Mouse (Mus musculus) liver, embryonic 13.5 days (tissue): ENCODE data around the gene Ctc1. TPM values are rescaled to one million over a fixed set of nuclear protein-coding genes. Genes with fewer than 3 reads are reported as not detected.
A peak's percentile ranks its signal among the peaks of the same experiment; 100 is the strongest.
"Not testable (repeated sequence)": the region's sequence is repeated elsewhere in the genome, so short reads cannot be mapped to it uniquely, and the experiment has no call there.

ENCODE experiments used
- ATAC-seq: fragments of 200-750 bp; cut with Nextera tagmentation; 2 replicates; pipeline ENCODE4 v1.8.0; 2017; ENCODE audit warnings: low read depth, mild to moderate bottlenecking, moderate number of reproducible peaks, moderate library complexity
- DNase-seq: peaks from one replicate; pipeline ENCODE4 v3.0.0; 2022
- H3K27ac ChIP-seq: fragments of 300-500 bp; sonication (generic); 2 replicates; pipeline ENCODE4 v1.5.1; 2015; ENCODE audit warnings: moderate library complexity, mild to moderate bottlenecking, inconsistent platforms
- H3K27me3 ChIP-seq: fragments of 300-500 bp; sonication (generic); 2 replicates; pipeline ENCODE4 v1.6.1; 2015; ENCODE audit warnings: mild to moderate bottlenecking, inconsistent platforms
- H3K36me3 ChIP-seq: fragments of 300-500 bp; sonication (generic); 2 replicates; pipeline ENCODE4 v1.6.1; 2015; ENCODE audit warnings: mild to moderate bottlenecking, inconsistent platforms
- H3K4me1 ChIP-seq: fragments of 300-500 bp; sonication (generic); replicated peaks from 2 replicates; pipeline ENCODE4 v1.6.1; 2015; ENCODE audit warnings: inconsistent platforms
- H3K4me2 ChIP-seq: fragments of 300-500 bp; sonication (generic); 2 replicates; pipeline ENCODE4 v1.6.1; 2015; ENCODE audit warnings: inconsistent platforms, mild to moderate bottlenecking, moderate library complexity
- H3K4me3 ChIP-seq: fragments of 300-500 bp; sonication (generic); replicated peaks from 2 replicates; pipeline ENCODE4 v1.5.1; 2015; ENCODE audit warnings: mild to moderate bottlenecking, inconsistent platforms
- H3K9ac ChIP-seq: fragments of 300-500 bp; sonication (generic); 2 replicates; pipeline ENCODE4 v1.6.1; 2015; ENCODE audit warnings: mild to moderate bottlenecking, inconsistent platforms
- H3K9me3 ChIP-seq: fragments of 300-500 bp; sonication (generic); replicated peaks from 2 replicates; pipeline ENCODE4 v1.6.1; 2016; ENCODE audit warnings: inconsistent platforms
- WGBS: fragments of 180-500 bp; shearing (Covaris S2); methylation state at CpG from one replicate; pipeline ENCODE4 v1.1.7; 2015; ENCODE audit not compliant: insufficient replicate concordance; 5-methylcytosine and 5-hydroxymethylcytosine counted together
- polyA plus RNA-seq: library from polyadenylated mRNA; unstranded; fragments of >200 nt; fragmentation: Nextera tagmentation; extraction: Ambion mirVana; gene quantifications from 2 replicates; pipeline ENCODE4 v1.2.1, GENCODE M21; 2015

The Ctc1 gene
- polyA plus RNA-seq, 1 experiment from 2014 or later: 16.9 TPM

DNA sequence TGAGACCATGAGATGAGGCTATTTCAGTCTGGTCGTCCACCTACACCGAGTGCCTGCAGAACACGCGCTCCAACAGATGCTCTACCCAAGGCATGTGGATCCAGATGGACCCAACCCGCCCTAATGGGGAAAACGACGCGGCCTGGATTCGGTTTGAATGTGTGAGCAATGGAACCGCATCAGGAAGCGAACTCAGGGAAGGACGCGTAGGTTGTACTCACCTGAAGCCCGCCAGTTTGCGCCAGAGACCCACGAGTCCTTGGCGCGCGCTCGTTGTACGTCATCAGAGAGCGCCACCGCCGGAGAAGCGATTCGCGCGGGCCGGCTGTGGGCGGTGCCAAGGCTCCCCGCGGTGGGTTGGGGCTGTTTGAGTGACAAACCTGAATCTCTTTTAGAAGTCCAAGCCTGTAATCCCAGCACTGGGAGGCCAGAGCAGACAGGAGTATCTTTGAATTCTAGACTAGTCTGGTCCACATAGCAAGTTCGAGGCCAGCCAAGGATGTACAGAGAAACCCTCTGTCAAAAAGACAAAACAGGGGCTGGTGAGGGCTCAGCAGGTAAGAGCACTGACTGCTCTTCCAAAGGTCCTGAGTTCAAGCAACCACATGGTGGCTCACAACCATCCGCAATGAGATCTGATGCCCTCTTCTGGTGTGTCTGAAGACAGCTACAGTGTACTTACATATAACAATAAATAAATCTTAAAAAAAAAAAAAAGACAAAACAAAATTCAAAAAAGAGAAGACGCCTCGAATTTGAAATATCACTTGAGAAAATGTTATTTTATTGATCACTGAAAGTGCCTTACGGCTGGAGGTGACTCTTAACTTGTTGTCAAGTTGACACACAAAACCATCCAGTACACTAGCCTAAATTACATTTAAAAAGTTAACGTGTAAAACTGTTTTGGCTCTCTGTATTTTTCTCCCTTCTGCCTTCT lies 7.3 kb upstream of the Ctc1 start, which contains the start of gene Pfas:
TSS of gene Pfas (minus strand) at position 279 of the 940 bp plus-strand sequence.
- H3K27ac ChIP-seq: peak within 1 kb of the TSS; percentile 89
- peak within 1 kb of the TSS; percentile 86 for H3K4me2 ChIP-seq
- no peaks in the 10 kb centered on the region for H3K27me3 ChIP-seq
- peaks cover 62% of the 10 kb centered on the region for H3K4me1 ChIP-seq
- no peaks in the 10 kb centered on the region for H3K9me3 ChIP-seq
- H3K36me3 ChIP-seq: peaks cover 3% of the 10 kb centered on the region; the same call in 1 of the 2 replicates
- H3K9ac ChIP-seq: peak within 1 kb of the TSS; percentile 85
- H3K4me3 ChIP-seq: peak within 1 kb of the TSS; percentile 86
- 8% methylated on average over 38 of the region's 38 CpGs for WGBS
- ATAC-seq (peak; percentile 77), DNase-seq (peak; percentile 91)

DNA sequence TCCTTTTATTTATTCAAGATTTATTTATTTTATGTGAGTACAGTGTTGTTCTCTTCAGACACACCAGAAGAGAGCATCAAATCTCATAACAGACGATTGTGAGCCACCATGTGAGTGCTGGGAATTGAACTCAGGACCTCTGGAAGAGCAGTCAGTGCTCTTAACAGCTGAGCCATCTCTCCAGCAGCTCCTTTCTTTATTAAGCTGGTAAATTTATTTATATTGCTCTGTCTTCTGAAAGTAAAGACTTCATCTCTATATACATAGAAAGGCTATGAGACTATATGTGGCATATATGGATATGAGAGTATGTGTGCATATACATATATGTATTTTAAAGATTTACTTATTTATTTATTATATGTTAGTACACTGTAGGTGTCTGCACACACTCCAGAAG lies 6.2 kb upstream of the Ctc1 start:
- no peak for ATAC-seq
- peaks cover 67% of the 10 kb centered on the region for H3K4me1 ChIP-seq
- 77% methylated on average over 1 of the region's 1 CpGs for WGBS

DNA sequence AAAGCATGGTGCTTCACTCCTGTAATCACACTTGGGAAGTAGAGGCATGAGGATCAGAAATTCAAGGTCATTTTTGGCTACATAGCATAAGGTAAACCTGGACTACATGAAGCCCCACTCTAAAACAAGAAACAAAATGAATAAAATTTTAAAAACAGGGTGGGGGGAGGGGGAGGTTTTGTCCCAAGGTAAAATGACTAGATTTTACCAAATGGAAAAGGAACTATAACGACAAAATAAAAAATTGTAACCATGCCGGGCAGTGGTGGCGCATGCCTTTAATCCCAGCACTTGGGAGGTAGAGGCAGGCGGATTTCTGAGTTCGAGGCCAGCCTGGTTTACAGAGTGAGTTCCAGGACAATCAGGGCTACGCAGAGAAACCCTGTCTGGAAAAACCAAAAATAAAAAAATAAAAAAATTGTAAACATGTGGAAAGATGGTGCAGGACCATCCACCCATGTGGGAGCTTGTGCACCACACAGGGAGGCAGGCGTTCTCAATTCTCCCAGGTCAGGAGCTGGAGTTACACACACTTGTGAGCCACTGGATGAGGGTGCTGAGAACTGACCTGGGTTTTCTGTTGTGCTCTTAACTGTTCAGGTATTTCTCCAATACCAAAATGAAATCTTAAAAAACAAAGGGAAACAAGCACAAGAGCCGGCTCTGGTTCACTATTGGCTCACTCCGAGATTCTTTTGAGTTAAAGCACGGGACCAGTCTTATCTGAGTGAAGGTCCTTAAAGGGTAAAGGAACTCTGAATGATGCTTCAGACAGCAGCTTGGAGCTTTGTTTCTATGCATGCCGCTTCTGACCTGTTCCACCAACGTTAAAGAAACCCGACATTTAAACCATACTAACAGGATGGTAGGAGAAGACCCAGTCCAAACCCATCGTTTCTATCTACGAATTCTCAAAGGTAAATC lies 5.0 kb upstream of the Ctc1 start:
- Histone ChIP-seq H3K4me1 (peaks cover 66% of the 10 kb centered on the region), H3K27ac (peak overlapping the region; percentile 99), H3K4me3 (peak overlapping the region; percentile 70)

More for the DNA sequence above, 6.2 kb upstream of the Ctc1 start:
- no peaks in the 10 kb centered on the region for H3K9me3 ChIP-seq
- no peak overlapping the region; the same call in 1 of the 2 replicates for H3K27ac ChIP-seq
- no peak overlapping the region for H3K4me2 ChIP-seq
- no peak overlapping the region for H3K9ac ChIP-seq
- H3K27me3 ChIP-seq: no peaks in the 10 kb centered on the region
- no peaks in the 10 kb centered on the region for H3K36me3 ChIP-seq
- H3K4me3 ChIP-seq: no peak overlapping the region
- DNase-seq: no peak

DNA sequence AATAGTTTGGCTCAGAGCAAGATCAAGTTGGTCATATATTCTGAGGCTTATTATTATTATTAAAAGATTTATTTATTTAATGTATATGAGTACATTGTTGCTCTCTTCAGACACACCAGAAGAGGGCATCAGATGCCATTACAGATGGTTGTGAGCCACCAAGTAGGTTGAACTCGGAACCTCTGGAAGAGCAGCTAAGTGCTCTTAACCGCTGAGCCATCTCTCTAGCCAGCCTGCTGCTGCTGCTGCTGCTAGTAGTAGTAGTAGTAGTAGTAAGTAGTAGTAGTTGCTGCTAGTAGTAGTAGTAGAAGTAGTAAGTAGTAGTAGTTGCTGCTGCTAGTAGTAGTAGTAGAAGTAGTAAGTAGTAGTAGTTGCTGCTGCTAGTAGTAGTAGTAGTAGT lies 4.3 kb upstream of the Ctc1 start:
- H3K9me3 ChIP-seq, ATAC-seq, H3K27me3 ChIP-seq, H3K36me3 ChIP-seq: not testable (repeated sequence)
- Histone ChIP-seq H3K9ac (peak overlapping the region; percentile 84), H3K27ac (peak overlapping the region; percentile 99), H3K4me3 (peak overlapping the region; percentile 70), H3K4me1 (peaks cover 58% of the 10 kb centered on the region), H3K4me2 (peak overlapping the region; percentile 84)
- 36% methylated on average over 2 of the region's 2 CpGs for WGBS
- peak; percentile 35 for DNase-seq

More for the DNA sequence above, 5.0 kb upstream of the Ctc1 start:
- Histone ChIP-seq H3K4me2 (peak overlapping the region; percentile 84), H3K36me3 (no peaks in the 10 kb centered on the region), H3K9me3 (no peaks in the 10 kb centered on the region), H3K9ac (peak overlapping the region; percentile 84), H3K27me3 (no peaks in the 10 kb centered on the region)
- ATAC-seq (no peak), DNase-seq (no peak)
- WGBS: 79% methylated on average over 15 of the region's 15 CpGs

DNA sequence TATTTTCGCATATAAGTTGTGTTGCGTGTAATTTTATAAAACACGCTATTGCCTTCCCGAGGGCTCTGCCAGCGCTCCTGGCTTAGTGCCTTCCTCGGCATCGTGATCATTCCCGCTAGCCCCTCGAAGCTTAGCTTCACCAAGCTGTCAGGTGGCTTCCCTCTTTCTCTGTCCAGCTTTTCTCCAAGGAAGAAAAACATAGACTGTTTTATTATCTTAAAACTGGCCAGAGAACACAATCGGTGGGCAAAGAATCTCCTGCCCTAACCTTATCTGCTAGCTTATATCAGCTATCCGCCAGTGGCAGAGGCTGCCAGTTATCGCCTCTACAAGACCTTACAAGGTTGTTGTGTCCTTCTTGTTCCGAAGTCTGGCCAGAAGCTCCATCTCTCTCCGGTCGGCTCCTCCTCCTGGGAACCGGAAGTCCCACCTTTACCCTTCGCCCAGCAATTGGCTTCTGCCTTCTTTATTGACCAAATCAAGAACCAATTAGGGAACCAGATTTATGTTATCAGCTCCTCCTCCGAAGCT lies 3.6 kb upstream of the Ctc1 start:
- peak; percentile 77 for ATAC-seq
- no peaks in the 10 kb centered on the region for H3K9me3 ChIP-seq
- no peaks in the 10 kb centered on the region for H3K27me3 ChIP-seq
- H3K4me2 ChIP-seq: peak overlapping the region; percentile 84
- H3K27ac ChIP-seq: peak overlapping the region; percentile 99
- WGBS: 1% methylated on average over 18 of the region's 18 CpGs
- DNase-seq: peak; percentile 90
- no peaks in the 10 kb centered on the region for H3K36me3 ChIP-seq
- peaks cover 58% of the 10 kb centered on the region for H3K4me1 ChIP-seq
- peak overlapping the region; percentile 70 for H3K4me3 ChIP-seq
- peak overlapping the region; percentile 84 for H3K9ac ChIP-seq

DNA sequence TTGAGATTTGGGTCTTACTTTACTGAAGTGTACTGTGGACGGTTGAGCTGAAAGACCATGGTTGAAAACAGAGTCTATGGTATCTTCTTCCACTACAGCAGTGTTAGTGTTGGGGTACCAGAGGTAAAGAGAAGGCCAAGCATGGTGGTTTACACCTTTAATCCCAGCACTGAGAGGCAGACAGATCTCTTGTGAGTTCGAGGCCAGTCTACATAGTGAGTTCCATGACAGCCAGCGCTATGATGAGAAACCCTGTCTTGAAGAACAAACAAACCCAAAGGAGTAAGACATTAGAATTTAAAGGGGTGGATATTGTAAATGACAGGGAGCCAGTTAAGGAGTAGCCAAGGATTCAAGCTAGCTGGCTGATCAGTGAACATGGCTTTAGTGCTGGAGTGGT lies 1.0 kb downstream of the Ctc1 start:
- Histone ChIP-seq H3K4me3 (peak overlapping the region; percentile 65), H3K4me2 (peak overlapping the region; percentile 77), H3K36me3 (peaks cover 8% of the 10 kb centered on the region), H3K27ac (peak overlapping the region; percentile 93), H3K9ac (peak overlapping the region; percentile 82), H3K27me3 (no peaks in the 10 kb centered on the region), H3K9me3 (no peaks in the 10 kb centered on the region), H3K4me1 (peaks cover 46% of the 10 kb centered on the region)
- DNase-seq (no peak), ATAC-seq (no peak)
- 63% methylated on average over 3 of the region's 3 CpGs for WGBS

DNA sequence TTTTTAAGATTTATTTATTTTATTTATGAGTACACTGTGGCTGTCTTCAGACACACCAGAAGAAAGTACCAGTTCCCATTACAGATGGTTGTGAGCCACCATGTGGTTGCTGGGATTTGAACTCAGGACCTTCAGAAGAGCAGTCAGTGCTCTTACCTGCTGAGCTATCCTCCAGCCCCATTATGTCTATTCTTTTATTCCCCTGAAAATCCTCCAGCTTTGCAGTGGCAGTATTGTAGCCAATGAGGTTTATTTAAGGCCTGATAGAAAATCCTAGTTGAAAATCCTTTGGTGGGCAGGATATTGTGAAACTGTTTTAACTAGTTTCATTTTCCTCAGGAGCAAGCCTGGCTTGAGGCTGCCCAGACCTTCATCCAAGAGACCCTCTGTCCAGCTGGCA lies 5.0 kb downstream of the Ctc1 start:
- no peak overlapping the region for H3K4me2 ChIP-seq
- no peak overlapping the region for H3K9ac ChIP-seq
- H3K36me3 ChIP-seq: peaks cover 46% of the 10 kb centered on the region
- no peak overlapping the region for H3K27ac ChIP-seq
- peaks cover 20% of the 10 kb centered on the region for H3K4me1 ChIP-seq
- DNase-seq (no peak), ATAC-seq (no peak)
- H3K9me3 ChIP-seq: no peaks in the 10 kb centered on the region
- H3K4me3 ChIP-seq: no peak overlapping the region
- H3K27me3 ChIP-seq: no peaks in the 10 kb centered on the region

DNA sequence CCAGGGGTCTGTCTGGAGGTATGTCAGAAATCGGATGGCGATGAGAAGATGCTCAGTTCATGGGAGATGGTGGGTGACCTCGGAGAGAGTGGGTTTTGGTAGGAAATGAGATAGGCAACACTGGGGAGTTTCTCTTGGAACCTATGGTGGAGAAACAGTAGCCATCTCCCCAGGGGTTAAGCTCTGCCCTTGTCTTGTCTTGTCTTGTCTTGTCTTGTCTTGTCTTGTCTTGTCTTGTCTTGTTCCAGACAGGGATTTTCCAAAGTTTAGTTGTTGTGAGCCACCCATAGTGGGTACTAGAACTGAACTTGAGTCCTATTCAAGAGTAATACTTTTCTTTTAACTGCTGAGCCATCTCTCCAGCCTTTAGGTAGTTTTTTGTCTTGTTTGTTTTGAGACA lies 10.9 kb downstream of the Ctc1 start:
- DNase-seq: no peak
- no peak overlapping the region for H3K27ac ChIP-seq

DNA sequence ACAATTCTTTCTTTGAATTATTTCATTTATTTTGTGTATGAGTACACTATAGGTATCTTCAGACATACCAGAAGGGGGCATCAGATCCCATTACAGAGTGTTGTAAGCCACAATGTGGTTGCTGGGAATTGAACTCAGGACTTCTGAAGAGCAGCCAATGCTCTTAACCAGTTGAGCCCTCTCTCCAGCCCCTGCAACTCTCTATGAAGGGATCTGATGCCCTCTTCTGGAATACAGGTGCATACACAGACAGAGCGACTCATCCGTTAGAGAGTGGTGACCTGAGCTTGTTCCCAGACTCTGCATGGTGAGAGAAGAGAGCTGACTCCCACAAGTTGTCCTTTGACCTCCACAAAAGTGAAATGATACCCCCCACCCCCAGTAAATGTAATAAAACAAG lies 13.1 kb downstream of the Ctc1 start:
- 65% methylated on average over 2 of the region's 2 CpGs for WGBS
- DNase-seq: no peak
- peak; percentile 45; the same call in 1 of the 2 replicates for ATAC-seq
- no peak overlapping the region for H3K4me3 ChIP-seq
- no peak overlapping the region for H3K9ac ChIP-seq
- no peak overlapping the region for H3K27ac ChIP-seq
- H3K36me3 ChIP-seq: peaks cover 97% of the 10 kb centered on the region
- H3K27me3 ChIP-seq: no peaks in the 10 kb centered on the region
- no peak overlapping the region for H3K4me2 ChIP-seq
- H3K4me1 ChIP-seq: no peaks in the 10 kb centered on the region
- H3K9me3 ChIP-seq: no peaks in the 10 kb centered on the region

More for the DNA sequence above, 10.9 kb downstream of the Ctc1 start:
- no peak for ATAC-seq
- H3K36me3 ChIP-seq: peaks cover 97% of the 10 kb centered on the region
- H3K9ac ChIP-seq: no peak overlapping the region
- no peak overlapping the region for H3K4me2 ChIP-seq
- no peaks in the 10 kb centered on the region for H3K4me1 ChIP-seq
- WGBS: 89% methylated on average over 3 of the region's 3 CpGs
- no peaks in the 10 kb centered on the region for H3K27me3 ChIP-seq
- H3K9me3 ChIP-seq: no peaks in the 10 kb centered on the region
- H3K4me3 ChIP-seq: no peak overlapping the region

DNA sequence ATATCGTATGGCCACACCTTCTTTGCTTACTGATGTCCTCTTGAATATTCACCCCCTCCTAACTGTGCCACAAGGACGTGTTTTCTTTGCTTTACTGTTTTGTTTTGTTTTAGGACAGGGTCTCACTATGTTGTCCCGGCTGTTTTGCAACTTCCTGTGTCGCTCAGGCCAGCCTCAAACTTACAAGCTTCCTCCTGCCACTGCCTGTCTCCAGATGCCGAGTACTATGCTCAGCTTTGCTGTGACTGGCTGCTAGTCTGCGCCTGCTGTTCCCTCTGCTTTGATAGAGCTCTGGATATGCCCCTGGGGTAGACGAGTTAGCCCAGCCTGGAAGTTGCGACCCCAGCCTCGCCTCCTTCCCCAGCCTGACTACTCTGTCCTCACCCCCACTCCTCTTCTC lies 17.8 kb downstream of the Ctc1 start:
- Histone ChIP-seq H3K36me3 (peaks cover 68% of the 10 kb centered on the region), H3K4me2 (no peak overlapping the region), H3K27me3 (no peaks in the 10 kb centered on the region), H3K9ac (no peak overlapping the region), H3K27ac (no peak overlapping the region), H3K4me3 (no peak overlapping the region), H3K9me3 (no peaks in the 10 kb centered on the region), H3K4me1 (peaks cover 22% of the 10 kb centered on the region)
- WGBS: 56% methylated on average over 9 of the region's 9 CpGs
- no peak for DNase-seq
- ATAC-seq: no peak

DNA sequence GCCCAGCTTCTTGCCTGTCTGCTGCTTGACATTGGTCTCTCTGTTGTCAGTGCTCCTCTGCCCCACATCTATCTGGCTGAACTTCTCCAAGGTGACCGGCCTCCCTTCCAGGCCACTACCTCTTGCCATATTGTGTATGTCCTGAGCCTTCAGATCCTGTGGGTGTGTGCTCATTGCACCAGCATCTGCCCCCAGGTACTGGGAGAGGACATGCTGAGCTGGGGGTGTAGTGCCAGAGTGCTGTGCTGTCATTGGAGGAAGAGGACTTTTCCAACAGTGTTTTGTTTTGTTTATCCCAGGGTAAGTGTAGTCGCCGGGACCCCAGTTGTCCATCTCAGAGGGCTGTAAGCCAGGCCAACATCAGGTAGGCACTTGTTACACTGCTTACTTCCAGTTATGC lies 18.9 kb downstream of the Ctc1 start:
- no peaks in the 10 kb centered on the region for H3K9me3 ChIP-seq
- H3K36me3 ChIP-seq: peaks cover 58% of the 10 kb centered on the region
- peaks cover 32% of the 10 kb centered on the region for H3K4me1 ChIP-seq
- H3K4me3 ChIP-seq: no peak overlapping the region
- 82% methylated on average over 3 of the region's 3 CpGs for WGBS
- H3K27me3 ChIP-seq: no peaks in the 10 kb centered on the region
- no peak overlapping the region for H3K9ac ChIP-seq
- no peak overlapping the region for H3K27ac ChIP-seq
- ATAC-seq (no peak), DNase-seq (no peak)
- no peak overlapping the region for H3K4me2 ChIP-seq
